Mouse (Mus musculus): ENCODE data around the gene Ptprj.

The Ptprj gene

GRCm38 (mm10) chr2:90559688-90560196 is 20.7 kb downstream of the Ptprj start:
- DNase-seq (ENCODE audit: low read depth, low spot score): peak; percentile 93

GRCm38 (mm10) chr2:90559015-90559687 is 21.3 kb downstream of the Ptprj start:
- DNase-seq (ENCODE audit: low read depth, low spot score): no peak

GRCm38 (mm10) chr2:90558361-90558760 is 22.1 kb downstream of the Ptprj start:
- peak; percentile 82 for DNase-seq (ENCODE audit: low read depth, low spot score)

GRCm38 (mm10) chr2:90557913-90558312 is 22.5 kb downstream of the Ptprj start:
- no peak for DNase-seq (ENCODE audit: low read depth, low spot score)

- no peak for DNase-seq (ENCODE audit: low read depth, low spot score)
Measured at GRCm38 (mm10) chr2:90555744-90556143, 24.7 kb downstream of the Ptprj start.

- peak; percentile 40 for DNase-seq (ENCODE audit: low read depth, low spot score)
Measured at GRCm38 (mm10) chr2:90554806-90555205, 25.6 kb downstream of the Ptprj start.

GRCm38 (mm10) chr2:90553861-90554260 is 26.6 kb downstream of the Ptprj start:
- DNase-seq (ENCODE audit: low read depth, low spot score): no peak

- DNase-seq (ENCODE audit: low read depth, low spot score): no peak
Measured at GRCm38 (mm10) chr2:90550656-90551055, 29.8 kb downstream of the Ptprj start.

GRCm38 (mm10) chr2:90548541-90548940 is 31.9 kb downstream of the Ptprj start:
- no peak for DNase-seq (ENCODE audit: low read depth, low spot score)

GRCm38 (mm10) chr2:90547144-90547609 is 33.3 kb downstream of the Ptprj start:
- no peak for DNase-seq (ENCODE audit: low read depth, low spot score)

GRCm38 (mm10) chr2:90545261-90545660 is 35.2 kb downstream of the Ptprj start:
- no peak for DNase-seq (ENCODE audit: low read depth, low spot score)

- no peak for DNase-seq (ENCODE audit: low read depth, low spot score)
Measured at GRCm38 (mm10) chr2:90543989-90544388, 36.5 kb downstream of the Ptprj start.

GRCm38 (mm10) chr2:90543106-90543702 is 37.2 kb downstream of the Ptprj start:
- DNase-seq (ENCODE audit: low read depth, low spot score): no peak

- no peak for DNase-seq (ENCODE audit: low read depth, low spot score)
Measured at GRCm38 (mm10) chr2:90542656-90543055, 37.8 kb downstream of the Ptprj start.

- no peak for DNase-seq (ENCODE audit: low read depth, low spot score)
Measured at GRCm38 (mm10) chr2:90539206-90539605, 41.2 kb downstream of the Ptprj start.

- no peak for DNase-seq (ENCODE audit: low read depth, low spot score)
Measured at GRCm38 (mm10) chr2:90537244-90537643, 43.2 kb downstream of the Ptprj start.

GRCm38 (mm10) chr2:90536555-90536954 is 43.9 kb downstream of the Ptprj start:
- no peak for DNase-seq (ENCODE audit: low read depth, low spot score)

GRCm38 (mm10) chr2:90534751-90535150 is 45.7 kb downstream of the Ptprj start:
- DNase-seq (ENCODE audit: low read depth, low spot score): no peak

GRCm38 (mm10) chr2:90533944-90534343 is 46.5 kb downstream of the Ptprj start:
- peak; percentile 24 for DNase-seq (ENCODE audit: low read depth, low spot score)

GRCm38 (mm10) chr2:90532095-90532494 is 48.4 kb downstream of the Ptprj start:
- DNase-seq (ENCODE audit: low read depth, low spot score): peak; percentile 49

GRCm38 (mm10) chr2:90528107-90528506 is 52.3 kb downstream of the Ptprj start:
- no peak for DNase-seq (ENCODE audit: low read depth, low spot score)

GRCm38 (mm10) chr2:90526971-90527370 is 53.5 kb downstream of the Ptprj start:
- no peak for DNase-seq (ENCODE audit: low read depth, low spot score)

- DNase-seq (ENCODE audit: low read depth, low spot score): peak; percentile 56
Measured at GRCm38 (mm10) chr2:90526564-90526963, 53.9 kb downstream of the Ptprj start.
